Mouse (Mus musculus) MEL-GATA-1-ER (cell line): ENCODE results near the gene Rnf130.

Source experiments
- DNase-seq: peaks from one replicate; pipeline ENCODE4 v3.0.0-alpha.2; 2012; ENCODE audit warnings: low read depth; ENCODE audit errors: extremely low read depth

Rnf130 gene

GRCm38 (mm10) chr11:50134136-50134859 is 109.2 kb downstream of the Rnf130 start:
- no peak for DNase-seq

GRCm38 (mm10) chr11:50138206-50138822 is 113.2 kb downstream of the Rnf130 start:
- no peak for DNase-seq

GRCm38 (mm10) chr11:50139571-50139970 is 114.4 kb downstream of the Rnf130 start:
- no peak for DNase-seq

- no peak for DNase-seq
These were observed 120.4 kb downstream of the Rnf130 start for GRCm38 (mm10) chr11:50145529-50145928.

- DNase-seq = no peak
These were observed 121.0 kb downstream of the Rnf130 start for GRCm38 (mm10) chr11:50146121-50146520.

- no peak for DNase-seq
These were observed 122.3 kb downstream of the Rnf130 start for GRCm38 (mm10) chr11:50147267-50147957.

GRCm38 (mm10) chr11:50147958-50148476 is 122.9 kb downstream of the Rnf130 start:
- DNase-seq = no peak

GRCm38 (mm10) chr11:50149200-50149599 is 124.1 kb downstream of the Rnf130 start:
- DNase-seq = no peak

- no peak for DNase-seq
These were observed 124.5 kb downstream of the Rnf130 start for GRCm38 (mm10) chr11:50149603-50150150.

- DNase-seq = no peak
These were observed 126.2 kb downstream of the Rnf130 start for GRCm38 (mm10) chr11:50151374-50151773.

GRCm38 (mm10) chr11:50154166-50154565 is 129.0 kb downstream of the Rnf130 start:
- no peak for DNase-seq
